Mouse (Mus musculus) frontal cortex, postnatal 10 days (tissue): ENCODE measurements around the gene Erbb2.

ENCODE experiments used
- DNase-seq, 2 experiments: peaks; one replicate each; pipeline ENCODE4 v3.0.0; 2022; ENCODE audit warnings: low spot score in 2 of 2, mixed read lengths in 1 of 2

Gene Erbb2

DNA sequence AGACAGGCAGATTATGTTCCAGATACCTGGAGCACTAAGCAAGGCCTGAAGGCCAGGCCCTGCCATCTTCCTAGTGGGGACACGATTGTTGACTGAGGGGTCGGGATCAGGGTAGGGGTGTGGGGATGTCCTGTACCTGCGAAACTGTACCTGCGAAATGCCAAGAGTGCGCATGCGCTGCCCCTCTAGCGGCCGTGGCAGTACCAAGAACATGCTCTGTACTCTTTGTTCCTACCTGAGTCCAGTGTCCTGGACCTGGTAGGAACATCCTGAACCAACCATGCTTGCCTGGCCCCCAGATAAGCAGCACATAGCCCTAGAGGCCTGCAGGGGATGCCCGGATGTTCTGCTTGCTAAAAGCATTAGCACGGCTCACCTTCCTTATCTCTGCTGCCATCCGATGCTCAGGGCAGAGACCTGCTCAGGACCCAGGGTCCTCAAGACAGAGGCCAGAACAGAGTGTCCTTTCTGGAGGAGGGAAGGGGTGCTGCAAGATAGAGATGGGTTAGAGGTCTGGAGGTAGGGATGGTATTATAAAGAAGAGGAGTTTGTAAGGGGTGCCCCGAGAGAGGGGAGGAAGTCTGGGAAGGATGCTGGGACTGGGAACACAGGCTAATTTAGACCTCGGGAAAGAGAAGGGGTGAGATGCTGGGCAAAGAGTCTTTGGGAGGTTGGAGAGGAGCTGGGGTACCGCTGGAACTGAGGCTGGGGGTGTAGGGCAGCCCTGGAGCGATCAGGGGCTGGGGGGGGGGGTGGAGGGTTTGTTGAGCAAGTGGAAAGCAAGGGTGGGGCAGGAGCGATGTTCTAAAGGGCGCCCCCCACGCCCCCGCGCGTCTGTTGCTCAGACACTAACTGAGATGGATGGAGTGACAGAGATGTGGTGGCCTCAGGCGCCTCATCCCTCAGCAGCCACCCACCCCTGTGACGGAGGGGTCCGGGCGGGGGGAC is 26.4 kb upstream of the Erbb2 start, which contains the start of gene Pnmt:
Gene Pnmt (plus strand): TSS at position 813 of the 948 bp plus-strand sequence.
- no peak for DNase-seq

DNA sequence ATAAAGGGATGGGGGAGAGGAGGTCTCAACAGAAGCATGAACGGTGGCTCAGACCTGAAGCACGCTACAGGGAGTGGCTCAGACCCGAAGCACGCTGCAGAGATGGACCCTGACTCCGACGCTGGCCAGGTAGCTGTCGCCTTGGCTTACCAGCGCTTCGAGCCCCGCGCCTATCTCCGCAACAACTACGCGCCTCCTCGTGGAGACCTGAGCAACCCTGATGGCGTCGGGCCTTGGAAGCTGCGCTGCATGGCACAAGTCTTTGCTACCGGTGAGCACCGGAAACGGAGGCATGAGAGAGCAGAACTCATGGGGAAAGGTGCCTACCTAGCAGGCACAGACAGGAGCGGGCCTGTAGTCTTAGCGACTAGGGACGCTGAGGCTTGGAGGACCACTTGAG is 25.7 kb upstream of the Erbb2 start:
- DNase-seq, result no peak

DNA sequence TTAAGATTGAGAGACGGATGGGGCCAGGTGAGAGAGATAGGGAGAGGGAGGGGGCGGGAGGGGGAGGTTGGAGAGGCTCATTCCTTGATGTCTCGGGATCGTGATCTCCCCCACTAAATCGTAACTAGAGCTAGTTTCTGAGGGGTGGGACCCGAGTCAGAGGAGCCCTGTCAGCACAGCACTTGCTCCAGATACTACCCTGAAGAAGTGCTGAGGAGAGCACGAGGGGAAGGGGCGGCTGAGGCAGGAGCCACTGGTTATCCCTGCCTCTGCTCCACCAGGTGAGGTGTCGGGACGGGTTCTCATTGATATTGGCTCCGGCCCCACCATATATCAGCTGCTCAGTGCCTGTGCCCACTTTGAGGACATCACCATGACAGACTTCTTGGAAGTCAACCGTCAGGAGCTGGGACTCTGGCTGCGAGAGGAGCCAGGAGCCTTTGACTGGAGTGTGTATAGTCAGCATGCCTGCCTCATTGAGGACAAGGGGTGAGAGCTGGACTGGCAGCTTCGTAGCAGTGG is 25.2 kb upstream of the Erbb2 start:
- no peak for DNase-seq

DNA sequence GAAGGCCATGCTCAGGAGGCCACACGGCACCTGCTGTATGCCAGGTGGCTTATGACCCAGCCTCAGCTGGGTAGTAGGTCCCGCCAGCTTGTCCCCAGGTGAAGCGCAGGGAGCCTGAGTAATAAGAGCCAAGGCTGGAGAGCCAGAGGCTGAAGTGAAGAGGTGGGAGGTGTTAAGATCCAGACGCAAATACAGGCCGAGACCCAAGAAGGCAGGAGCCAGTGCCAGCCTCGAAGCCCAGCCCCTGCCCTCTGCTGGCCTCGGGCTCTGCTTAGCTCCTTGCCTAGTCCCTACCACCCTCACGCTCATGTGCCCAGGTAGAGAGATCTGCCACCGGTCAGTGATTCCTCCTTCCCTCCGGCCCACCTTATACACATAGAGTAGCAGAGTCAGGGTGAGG is 24.0 kb upstream of the Erbb2 start:
- no peak for DNase-seq

DNA sequence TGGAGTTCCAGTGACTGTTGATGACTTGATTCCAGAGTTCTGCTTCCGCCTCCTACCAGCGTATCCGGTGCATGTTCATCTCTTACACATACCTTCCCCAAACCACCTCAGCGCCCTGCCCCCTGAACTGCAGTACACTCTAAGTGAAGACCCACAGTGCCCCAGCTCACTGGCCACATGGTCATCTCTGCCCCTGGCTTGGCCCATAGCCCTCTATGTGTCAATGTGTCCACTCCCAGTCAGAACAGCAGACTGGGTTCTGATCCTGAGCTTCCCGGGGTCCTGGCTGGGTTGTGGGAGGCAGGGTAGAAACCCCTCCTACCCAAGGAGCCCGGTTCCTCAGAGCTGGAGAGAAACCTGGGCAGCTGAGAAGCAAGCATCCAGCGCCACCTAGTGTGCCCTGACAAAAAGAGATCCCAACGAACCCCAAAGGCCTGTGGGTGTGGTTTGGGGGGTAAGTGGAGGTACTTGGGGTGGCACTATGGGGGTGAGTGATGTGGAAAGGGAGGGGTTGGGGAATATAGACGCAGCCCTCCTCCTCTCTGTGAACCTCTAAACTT is 23.0 kb upstream of the Erbb2 start:
- peak in 1 of 2 experiments; percentile 63 for DNase-seq

DNA sequence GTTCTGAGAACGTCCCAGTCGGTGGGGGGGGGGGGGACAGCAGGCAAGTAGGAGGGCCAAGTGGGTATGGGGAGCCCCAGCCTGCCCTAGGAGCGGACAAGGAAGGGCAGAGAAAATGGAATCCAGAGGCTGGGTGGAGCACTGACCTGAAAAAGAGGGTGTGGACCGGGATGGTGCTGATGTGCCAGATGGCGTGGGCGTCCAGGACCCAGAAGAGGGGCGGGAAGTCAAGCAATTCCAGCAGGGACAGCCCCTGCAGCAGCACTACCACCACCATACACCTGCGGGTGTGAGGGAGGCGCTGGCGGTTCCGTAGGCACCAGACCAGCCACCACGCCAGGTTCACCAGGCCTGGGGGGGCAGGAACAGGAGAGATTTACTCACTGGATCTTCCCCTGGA is 22.1 kb upstream of the Erbb2 start:
- DNase-seq, result no peak

DNA sequence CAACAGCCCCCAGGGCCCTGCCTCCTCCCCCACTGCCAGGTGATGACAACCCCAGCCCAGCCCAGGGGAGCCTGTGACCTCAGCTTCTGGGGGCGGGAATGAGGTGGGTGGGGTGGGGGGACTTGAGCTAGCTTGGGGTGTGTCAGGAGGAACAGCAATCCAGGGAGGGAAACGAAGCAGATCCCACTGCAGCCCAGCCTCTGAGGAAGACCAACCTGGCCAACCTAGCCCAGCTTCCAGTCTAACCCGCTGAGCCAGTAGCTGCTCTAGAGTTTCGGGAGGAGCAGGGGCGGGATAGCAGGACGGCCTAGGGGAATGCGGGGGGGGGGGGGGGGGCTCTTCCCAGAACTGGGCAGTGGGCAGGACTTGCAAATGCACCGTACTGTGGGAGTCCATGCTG is 20.2 kb upstream of the Erbb2 start:
- DNase-seq, result no peak

DNA sequence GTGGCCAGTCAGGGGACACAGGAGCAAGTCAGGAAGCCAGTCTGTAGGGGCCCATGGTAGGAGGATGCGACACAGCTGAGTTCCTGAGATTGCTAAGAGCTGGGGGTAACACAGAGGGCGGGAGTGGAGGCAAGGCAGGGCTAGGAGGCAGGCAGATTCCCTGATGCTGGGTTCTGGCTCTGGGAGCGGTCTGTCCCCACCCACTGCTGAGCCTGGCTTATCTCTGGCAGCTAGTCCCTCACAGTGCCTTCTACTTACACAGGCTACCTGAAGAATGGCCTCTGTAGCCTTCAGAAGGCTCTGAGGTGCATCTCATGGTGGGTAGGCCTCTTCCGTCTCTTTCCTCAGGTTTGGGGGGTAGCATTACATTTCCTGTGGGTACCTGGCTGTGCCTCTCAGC is 19.6 kb upstream of the Erbb2 start:
- no peak for DNase-seq

DNA sequence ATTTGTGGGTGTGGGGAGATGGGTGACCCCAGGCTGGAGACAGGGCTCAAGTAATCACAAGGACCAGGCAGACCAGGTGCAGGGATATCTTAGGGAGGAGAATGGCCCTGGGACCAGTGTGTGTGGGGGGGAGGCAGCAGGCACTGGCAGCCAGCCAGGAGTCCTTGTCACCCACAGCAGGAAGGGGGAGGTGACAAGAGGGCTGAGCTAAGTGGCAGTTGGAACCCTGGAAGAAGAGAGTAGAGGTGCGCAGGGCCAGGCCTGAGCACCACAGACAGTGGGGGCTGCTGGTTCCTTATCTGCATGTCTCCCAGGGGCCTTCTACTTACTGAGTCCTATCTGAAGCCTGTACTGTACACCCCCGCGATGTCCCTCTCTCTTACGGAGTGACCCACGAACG is 19.0 kb upstream of the Erbb2 start:
- no peak for DNase-seq

DNA sequence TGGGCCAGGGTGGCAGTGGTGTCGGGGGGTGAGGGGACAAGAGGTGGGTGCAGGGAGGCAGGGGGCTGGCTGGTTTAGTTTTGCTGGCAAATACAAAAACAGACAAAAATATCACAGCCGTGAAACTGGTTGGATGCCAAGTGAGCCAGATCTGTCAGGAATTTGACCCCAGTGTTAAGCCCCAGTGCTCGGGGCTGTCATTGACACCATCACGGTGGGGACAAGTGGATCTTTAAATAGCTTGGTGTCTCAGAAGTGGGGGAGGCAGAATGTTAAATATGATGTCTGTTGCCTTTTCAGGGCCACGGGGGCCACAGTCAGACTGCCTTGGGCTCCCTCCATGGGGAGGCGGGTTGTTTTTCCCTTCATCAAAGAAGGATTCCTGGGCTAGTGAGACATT is 18.0 kb upstream of the Erbb2 start:
- DNase-seq, result no peak

DNA sequence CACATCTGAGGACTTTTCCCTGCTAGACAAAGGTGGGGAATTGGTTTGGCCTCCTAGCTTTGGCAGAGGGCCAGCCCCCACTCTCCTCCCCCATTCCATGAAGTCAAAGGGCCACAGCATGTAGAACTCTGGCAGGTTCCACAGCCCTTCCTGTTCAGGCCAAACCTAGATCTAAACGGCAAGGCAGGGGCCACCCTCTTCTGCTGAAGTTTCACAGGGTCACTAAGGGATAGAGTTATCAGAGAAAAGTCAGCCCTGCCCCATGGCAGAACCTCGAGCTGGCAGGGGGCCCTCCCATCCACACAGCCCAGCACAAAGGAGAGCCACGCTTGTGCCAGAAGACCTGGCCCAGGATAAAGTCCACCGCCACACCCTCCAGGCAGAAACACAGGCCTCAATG is 17.2 kb upstream of the Erbb2 start:
- DNase-seq, result no peak

DNA sequence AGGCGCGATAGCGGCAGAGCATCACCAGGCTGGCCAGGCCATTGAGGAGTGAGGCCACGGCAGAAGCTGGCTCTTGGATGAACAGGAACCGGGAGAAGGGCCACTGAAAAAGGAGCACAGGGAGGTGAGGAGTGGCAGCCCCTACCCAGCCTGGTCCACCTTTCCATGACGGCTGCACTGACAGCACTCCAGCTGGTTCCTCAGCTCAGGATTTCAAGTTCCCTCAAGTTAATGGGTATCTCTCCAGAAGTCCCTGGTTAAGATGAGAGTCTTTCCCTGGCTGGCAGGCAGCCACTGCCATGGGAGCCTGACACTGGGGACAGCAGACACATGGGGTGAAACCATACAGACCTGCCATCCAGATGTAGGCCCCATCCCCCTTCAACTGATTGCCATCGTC is 14.3 kb upstream of the Erbb2 start:
- no peak for DNase-seq

DNA sequence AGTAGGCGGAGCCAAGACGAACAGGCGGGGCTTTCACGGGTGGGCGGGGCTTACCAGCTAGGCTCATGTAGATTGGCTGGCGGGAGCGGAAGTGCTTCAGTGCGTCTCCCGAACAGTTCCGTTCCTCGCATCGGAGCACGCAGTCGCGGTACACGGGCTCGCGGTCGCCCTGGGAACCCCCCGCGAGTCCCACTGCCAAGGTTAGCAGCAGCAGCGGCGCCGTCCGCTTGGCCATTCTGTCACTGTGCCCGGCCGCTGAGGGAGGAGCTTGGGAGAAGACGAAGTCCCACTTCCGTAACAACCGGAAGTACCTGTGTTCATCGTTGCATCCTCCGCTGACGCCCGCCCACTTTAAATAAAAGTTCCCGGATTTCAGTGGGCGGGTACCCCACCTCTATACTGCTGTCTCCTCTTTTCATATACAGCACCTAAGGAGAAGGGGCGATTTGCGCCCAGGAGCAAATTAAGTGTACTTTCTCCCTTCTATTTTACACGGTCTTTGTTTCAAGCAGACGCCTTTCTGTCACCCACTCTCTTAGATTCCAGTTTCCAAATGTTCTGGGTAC is 12.0 kb upstream of the Erbb2 start, which contains the start of gene Pgap3:
Gene Pgap3 (minus strand): TSS at position 330 of the 566 bp plus-strand sequence.
- DNase-seq, result peak; percentile 87

DNA sequence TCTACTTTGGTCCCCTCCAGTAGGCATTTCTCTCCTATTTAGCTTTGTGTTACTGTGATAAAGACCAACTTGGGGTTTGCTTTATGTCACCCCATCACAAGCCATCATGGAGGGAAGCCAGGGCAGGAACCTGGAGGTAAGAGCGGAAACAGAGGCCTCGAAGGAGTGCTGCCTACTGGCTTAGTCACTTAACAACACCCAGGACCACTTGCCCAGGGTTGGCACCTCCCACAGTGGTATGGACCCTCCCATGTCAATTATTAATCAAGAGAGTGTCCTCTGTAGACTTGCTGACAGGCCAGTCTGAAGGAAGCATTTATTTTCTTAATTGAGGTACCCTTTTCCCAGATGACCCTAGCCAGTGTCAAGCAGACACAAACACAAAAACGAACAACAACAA is 11.5 kb upstream of the Erbb2 start:
- DNase-seq, result no peak

DNA sequence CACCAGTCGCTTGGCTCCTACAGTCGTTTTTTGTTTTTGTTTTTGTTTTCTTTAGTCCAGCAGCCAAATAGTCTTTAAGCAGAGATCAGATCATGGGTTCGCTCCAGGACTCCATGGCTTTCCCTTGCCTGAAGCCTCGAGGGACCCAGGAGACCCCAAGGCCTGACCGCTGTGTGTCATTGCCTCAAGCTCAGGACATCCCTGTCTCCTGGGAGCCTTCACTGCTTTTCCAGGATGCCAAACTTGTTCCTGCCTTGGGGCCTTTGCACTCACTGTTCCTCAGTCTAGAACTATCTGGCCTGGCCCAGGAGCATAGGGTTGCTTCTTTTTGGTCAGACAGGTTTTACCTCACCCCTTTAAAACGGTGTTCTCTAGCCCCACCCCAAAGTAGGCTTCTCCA is 5.6 kb upstream of the Erbb2 start:
- no peak for DNase-seq

DNA sequence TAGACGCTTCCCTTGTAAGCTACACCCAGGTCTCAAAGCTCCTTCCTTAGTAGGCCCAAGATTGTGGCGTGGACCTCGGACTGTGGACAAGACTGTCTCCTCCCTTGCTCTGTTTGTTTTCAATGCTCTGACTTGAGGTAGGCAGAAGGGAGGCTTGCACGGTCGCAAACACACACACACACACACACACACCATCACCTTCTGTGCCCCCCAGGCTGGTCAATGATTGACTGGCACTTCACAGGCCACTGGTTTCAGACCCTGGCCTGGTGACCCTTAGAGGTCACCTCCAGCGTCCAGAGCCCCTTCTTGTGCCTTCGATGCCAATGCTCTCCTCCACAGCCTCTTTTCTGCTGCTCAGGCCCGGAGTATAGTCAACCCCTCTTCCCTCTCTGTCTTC is 3.4 kb upstream of the Erbb2 start:
- no peak for DNase-seq

DNA sequence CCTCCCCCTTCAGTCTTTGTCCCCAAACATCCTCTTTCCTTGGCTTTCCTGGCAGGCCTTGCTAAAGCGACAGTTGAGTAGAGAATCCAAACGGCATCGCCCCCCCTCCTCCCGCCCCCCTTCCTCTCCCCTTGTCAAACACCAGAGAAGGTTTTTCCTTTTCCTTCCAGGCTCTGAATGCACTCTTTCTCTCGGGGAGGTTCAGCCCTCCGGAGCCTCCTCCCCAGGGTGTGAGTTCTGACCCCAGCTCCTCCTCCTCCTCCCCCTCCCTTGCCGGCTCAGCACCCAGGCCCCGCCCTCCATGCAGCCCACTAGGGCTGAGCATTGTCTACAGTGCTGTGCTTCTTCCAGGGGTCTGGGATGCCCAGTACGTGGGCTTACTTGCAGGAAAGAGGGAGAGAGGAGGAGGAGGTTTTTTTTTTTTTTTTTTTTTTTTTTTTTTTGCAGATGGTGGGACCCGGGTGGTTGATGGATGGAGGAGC is 2.9 kb upstream of the Erbb2 start:
- no peak for DNase-seq

DNA sequence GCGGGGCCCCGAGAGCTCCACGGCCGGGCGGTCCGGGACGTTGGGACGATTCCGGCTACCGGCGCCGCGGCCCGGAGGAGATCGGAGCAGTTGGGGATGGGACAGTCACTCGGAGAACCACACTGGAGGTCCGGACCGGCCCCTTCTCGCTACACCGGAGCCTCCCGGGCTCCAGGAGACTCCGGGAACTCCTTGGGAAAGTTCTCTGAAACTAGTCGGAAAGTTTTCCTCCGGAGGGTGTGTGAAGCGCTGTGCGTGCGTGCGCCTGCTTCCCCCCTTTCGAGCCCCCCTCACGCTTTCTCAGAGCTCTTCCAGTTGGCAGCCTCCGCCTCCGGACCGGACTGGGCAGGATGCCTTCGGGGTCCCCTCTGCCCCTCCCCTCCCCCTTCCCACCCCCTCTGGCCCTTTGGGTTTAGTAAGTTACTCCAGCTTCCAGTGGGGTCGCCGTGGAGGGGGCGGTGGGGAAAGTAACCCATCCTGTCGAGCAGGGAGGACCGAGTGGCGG is 579 bp downstream of the Erbb2 start:
- DNase-seq, result no peak

DNA sequence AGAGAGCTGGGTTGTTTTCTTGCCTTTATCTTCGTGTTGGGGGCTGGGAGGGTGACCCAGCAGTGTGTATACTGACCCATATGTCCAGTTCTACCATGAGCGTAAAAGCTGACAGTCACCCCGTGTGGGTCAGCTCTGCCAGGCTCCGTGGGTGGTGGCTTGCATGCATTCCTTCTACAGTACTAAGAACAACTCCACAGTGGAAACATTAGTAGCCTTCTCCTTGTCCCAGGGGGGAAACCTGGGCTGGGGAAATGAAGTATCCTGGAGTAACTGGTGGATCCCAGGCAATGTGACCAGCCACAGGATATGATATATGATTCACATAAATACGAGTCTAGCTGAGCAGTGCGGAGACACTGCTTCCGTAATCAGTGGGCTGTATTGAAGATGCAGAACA is 1.5 kb downstream of the Erbb2 start:
- DNase-seq, result no peak

DNA sequence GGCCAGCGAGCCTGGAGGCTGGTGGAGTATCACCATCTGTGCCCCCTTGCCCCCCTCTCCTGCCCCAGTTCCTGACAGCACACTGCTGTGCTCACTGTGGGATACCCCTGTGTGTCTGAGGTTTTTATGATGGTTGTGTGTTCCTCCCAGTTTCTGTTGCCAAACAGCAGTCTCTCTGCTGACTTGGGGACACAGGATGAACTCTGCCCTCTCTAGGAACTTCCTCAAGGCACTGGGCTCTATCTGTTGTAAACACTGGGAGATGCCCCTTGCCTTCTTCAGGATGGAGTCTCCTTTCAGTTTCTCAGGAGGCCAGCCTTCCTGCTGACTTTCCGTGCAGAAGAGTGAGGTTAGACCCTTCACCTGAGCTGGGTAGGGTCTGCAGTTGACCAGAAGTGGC is 1.9 kb downstream of the Erbb2 start:
- no peak for DNase-seq

DNA sequence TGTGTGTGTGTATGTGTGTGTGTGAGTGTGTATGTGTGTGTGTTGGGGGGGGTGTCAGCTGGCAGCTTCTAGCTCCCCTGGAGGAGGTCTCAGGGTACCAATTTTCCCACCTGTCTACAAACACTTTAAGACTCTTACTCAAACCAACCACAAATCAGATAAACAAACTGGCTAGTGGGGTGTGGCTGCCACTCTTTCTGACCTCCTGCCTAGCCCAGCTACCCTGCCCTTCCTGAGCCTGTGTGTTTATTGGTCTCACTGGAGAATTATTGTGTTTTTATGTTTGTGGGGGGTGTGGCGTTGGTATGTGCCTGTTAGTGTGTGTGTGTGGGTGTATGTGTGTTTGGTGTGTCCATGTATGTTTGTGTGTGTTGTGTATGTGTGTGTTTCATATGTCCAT is 4.8 kb downstream of the Erbb2 start:
- DNase-seq, result no peak

DNA sequence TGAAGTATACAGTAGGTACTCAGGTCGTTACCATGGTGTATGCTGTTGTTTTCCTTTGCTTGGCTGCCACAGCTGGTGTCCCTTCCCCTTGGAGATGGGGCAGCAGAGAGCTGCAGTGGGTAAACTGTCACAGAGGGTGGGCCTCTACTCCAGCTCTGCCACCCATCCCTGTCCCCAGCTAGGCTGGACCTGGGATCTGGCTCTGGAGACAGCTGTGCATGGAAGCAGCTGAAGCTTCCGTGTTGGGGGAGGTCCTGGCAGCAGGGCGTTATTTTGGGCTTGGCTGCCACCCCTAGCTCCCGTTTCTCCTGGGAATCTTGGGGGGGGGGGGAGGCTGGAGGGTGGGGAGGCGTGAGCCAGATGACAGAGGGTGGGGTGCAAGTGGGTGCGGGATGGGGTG is 6.0 kb downstream of the Erbb2 start:
- no peak for DNase-seq
